Mouse (Mus musculus) cerebellum, postnatal 10 days (tissue): ENCODE measurements around the gene 1190005I06Rik.
A peak's percentile ranks its signal among the peaks of the same experiment; 100 is the strongest.

Experiments
- DNase-seq, 2 experiments: peaks; one replicate each; pipeline ENCODE4 v3.0.0; 2021; ENCODE audit warnings: mixed read lengths in 2 of 2

1190005I06Rik gene

DNA sequence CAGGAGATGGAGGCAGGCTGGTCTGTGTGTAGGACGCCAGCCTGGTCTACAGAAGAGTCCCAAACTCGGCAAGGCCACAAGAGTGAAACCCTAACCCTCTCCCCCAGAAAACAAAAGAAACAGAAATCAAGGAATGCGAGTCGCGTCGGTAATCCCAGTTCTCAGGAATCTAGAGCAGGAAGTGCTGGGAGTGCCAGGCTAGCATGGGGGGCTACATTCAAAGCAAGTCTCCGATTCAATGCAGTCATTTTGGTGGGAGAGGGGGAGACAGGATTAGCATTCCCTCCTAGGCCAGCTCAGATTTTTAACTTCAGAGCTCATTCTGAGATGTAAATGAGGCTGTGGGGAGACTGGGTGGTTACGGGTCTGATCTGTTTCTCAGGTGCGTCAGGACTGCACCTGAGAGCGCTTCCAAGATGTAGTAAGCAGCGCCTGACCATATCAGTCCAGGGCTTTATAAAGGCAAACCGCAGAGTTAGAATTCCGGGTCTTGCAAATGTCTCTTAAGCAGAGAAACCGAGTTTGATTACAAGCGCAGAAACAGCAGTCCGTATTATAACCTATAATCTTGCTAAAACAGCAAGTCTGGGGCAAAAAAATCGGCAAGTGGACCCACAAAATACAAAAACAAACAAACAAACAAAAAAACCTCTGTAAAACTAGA is 19.5 kb upstream of the 1190005I06Rik start:
- no peak for DNase-seq

DNA sequence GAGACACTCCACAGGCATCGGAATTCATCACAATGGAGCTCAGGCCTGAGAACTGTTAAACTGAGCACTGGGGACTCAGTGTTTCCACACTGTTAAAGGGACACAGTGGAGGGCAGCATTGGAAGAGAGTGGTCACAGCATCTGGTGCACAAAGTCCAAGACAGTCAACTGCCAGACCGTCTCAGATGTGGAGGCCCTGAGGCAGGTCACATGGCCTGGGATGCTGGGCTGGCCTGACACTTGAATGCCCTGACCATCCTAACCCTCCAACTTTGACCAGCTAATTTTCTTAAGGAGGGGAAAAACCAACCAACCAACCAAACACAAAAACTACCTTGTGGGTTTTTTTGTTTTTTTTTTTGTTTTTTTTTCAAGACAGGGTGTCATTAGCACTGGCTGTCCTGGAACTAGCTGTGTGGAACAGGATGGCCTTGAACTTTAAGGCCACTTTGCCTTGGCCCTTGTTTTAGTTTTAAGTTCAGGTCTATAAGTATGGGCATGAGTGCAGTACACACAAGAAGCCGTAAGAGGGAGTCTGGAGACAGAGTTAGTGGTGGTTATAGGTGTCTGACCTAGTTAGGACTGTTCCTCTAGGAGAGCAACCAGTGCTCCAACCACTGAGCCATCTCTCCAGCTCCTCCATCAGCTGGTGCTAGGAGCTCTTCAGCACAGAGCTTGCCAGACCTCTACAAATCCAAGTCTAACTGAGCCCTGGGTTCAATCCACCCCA is 18.5 kb upstream of the 1190005I06Rik start:
- DNase-seq = peak; percentile 42 to 47

DNA sequence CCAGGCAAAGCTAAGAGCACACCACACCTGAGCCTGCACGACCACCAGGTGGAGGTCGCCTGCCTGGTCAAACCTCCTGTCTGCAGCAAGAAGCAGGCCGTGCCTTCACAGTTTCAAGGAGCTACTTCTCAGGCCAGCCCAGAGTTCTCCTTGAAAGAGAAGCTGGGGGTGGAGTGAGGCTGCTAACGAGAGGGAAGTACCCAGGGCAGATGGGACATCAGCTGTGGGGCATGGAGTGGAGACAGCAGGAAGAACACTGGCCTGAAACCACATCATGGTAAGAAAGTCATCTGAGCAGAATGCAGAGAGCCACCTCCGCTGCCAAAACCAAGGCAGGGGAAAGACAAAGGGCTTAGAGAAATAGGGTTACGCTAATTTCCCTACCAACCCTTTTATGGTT is 17.1 kb upstream of the 1190005I06Rik start:
- peak; percentile 55 for DNase-seq

DNA sequence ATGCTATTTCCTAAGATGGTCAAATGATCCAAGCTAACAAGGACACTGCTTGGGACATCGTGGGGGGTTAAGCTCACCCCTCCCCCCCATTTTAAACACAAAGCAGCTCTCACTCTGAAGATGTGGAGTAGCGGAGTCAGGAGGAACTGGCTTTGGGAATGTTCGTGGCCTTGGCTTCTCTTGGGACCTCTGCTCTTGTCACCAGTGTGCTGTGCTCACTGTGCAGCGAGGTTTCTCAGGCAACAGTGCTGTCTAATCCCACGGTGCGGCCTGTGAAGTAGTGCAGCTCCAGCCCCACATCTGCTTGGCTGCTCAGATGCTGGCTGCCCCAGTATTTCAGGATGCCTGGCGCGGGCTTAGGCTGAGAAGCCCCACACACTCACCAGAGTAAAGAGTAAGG is 10.0 kb upstream of the 1190005I06Rik start:
- DNase-seq = no peak

DNA sequence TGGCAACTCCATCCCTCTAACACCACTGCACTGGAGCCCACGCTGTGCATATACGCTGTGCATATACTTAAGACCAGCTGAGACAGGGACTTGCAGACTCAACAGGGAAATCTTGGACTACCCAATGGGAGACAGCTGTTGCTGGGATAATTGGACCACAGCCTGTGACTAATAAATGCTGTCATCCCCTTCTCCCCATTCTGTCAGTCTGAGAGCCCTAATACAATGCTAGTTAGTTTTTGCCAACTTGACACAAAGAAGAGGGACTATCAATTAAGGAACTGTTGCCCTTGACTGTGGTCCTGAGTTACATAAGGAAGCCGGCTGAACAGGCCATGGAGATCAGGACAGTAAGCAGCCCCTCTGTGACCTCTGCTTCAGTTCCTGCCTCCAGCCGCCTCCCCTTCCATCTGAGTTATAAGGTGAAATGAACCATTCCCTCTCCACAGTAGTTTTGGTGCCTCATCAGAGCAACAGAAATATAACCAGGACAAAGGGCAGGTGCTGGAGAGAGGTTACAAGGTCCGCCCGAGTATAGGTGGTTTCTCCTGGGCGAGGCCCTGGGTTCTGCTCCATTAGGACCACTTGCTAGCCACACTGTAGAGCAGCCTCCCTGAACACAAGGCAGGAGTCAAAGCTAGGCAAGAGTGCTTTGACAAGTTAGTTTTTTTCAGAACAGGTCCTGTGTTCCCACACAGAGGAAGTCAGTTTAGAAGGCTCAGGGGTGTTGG is 9.1 kb upstream of the 1190005I06Rik start:
- no peak for DNase-seq

DNA sequence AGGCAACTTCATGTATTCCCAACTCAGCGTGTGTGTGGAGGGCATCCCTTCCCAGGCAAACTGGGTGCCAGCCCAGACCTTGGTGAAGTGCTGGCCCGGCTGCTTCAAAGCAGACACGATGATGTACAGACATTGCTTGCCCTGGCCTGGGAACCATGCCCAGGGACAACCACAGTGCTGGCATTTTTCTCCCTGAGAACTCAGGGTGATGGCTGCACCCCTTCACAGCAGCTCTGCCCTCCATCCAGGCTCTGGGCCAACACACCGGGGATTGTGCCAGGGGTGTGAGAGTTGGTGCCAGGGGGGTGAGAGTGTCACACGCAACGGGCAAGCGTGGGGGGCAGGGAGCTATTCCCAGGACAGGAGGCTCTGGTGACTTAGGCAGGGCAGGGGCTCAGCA is 2.8 kb downstream of the 1190005I06Rik start:
- peak; percentile 75 to 88 for DNase-seq

DNA sequence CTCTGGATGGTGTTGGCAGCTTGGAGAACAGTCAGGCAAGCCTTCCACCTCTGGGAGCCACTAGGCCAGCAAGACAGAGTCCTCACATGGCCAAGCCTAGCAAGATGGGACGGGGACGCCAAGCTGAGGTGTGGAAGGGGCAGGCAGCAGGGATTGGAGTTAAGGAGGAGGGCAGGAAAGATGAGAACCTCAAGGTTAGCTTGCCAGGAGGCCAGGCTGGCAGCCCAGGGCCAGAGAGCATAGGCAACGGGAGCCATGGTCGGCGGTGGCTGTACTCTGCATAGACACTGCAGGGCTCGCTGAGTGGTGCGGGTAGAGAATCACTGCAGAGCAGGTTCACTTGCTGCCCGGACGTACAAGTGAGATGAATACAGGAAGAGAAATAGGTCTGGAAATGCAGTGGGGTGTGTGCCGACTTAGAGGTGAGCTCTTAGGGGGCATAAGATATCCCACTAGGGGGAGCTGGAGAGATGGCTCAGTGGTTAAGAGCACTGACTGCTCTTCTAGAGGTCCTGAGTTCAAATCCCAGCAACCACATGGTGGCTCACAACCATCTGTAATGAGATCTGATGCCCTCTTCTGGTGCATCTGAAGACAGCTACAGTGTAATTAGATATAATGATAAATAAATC is 5.3 kb downstream of the 1190005I06Rik start:
- no peak for DNase-seq

DNA sequence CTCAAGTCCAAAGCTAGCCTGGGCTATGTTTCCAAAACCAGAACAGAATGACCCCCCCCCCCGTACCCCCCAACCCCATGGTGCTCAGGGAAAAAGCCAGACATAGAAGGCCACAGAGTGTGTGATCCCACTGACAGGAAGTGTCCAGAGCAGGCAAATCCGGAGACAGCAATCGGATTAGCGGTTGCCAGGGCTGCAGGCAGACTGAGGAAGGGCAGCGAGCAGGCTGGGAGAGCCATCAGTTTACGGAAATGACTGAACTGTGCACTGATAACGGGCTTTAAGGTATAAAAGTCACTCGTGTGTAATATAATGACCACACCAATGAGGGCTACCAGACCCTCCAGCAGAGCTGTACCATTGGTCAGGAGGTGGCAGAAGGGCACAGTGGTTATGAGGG is 6.2 kb downstream of the 1190005I06Rik start:
- no peak for DNase-seq

DNA sequence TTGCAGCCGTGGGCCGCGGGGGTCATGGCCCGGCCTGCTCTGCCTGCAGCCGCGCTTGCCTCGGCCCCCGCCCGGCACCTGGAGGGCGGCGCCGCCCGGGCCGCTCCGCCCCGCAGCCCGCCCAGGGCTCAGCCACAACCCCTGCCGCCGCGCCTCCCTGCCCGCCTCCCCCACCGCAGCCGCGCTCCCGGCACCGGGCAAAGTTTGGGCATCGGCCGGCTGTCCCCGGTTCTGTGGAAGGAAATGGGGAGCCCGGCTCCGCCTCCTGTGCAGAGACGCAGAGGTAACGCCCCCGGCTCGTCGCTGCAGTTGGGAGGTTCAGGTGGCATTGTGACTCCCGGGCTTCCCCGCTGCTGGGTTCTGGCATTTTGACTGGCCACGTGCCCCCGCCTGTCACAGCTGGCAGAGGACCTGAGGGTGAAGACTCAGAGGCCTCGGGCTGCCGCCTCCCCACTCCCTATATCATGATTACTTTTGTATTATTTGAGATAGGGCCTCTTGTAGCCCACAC is 13.0 kb downstream of the 1190005I06Rik start:
- DNase-seq = peak; percentile 50 to 53

DNA sequence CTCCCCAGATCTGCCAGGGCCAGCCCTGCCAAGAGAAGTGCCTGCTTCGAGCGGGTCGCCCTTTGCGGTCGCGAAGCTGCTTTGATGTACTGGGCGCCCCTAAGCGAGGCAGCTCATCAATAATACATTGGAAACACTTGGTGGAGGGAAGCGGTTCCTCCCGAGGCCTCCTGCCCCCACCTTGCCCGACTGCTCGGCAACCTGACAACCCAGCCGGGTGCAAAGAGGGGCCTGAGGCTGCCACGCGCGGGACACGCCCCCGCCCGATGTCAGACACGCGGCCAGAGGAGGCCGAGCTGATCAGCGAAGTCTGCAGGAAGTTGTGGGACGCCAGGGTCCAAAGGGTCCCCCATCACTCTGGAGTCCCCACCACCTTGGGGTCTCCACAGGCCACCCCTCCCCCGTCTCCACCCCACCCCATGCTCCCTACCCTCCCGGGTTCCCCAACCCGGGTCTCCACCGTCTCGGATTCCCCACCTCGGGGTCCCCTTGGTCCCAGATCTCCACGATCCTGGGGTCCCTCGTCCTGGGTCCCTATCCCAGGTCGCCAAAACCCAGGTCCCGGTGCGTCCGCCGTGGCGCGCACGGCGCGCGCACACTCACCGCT is 13.7 kb downstream of the 1190005I06Rik start:
- peak; percentile 46 to 49 for DNase-seq

DNA sequence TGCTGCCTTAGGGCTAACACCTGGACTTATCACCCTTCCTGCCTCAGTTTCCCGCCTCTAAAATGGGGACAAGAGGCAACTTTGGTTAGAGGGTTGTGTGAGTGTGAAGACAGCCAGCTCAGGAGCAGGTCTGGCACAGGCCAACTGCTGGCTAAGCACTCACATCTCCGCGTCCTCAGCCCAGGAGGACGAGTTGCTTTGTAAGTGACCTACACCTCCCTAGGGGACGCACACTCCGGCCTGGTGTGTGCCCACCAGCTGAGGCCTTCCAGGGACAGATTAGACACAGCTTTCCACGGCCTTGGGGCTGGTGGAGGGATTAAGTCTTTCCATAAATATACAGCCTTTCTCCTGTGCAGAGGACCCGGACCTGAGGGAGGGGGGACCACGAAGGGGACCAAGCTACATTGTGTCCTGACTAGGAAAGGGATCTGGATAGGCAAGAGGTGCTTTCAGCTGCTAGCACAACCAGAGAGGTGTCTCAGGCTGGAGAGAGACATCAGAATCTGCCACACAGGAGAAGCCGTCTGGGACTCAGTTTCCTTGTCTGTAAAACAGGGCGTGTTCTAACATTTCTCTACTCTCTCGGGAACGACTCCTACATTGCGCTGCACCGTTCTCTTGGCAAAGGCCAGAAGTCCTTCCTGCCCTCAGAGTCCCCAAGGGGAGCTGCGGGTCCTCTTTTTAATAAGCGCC is 14.3 kb downstream of the 1190005I06Rik start:
- DNase-seq = no peak

DNA sequence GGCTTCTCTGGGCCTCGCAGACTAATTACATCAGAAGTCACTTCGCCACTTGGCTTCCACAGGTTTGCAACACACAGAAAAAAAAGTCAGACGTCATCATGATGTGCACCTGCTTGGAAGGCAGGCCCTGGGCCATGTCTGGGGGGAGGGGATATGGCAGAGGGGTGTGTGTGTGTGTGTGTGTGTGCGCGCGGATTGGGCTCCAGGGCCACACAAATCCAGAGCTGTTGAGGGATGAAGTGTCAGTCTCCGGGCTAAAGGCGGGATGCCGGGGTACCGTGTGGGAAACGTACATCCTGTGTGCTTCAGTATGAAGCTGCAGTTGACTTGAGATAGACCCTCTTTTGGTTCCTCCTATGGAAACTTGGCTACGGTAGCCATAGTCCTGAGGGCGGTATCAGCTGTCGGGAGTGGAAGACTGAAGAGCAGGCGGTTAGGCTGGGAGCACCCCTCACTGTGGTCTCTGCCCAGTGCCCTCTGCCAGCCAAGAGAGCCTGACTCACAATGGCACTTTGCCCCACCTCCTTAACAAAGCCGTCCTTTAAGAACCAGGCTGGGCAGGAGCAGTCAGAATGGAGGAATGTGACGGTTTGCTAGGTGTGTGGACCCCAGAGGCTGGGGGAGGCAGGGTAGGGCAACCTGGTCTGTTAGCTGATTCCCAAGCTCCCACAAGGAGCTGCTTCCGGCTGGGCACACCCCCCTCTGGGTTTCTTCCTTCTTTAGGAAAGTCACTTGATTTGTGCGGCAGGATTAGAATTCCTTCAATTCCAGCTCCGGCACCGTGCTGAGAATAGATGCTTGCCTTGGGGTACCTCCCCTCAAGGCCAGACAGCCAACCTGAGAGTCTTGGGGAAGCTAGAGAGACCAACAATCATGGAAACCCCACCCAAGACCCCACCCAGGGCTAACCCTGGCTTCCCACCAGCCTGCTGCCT is 15.7 kb downstream of the 1190005I06Rik start:
- DNase-seq = peak; percentile 45 to 53

DNA sequence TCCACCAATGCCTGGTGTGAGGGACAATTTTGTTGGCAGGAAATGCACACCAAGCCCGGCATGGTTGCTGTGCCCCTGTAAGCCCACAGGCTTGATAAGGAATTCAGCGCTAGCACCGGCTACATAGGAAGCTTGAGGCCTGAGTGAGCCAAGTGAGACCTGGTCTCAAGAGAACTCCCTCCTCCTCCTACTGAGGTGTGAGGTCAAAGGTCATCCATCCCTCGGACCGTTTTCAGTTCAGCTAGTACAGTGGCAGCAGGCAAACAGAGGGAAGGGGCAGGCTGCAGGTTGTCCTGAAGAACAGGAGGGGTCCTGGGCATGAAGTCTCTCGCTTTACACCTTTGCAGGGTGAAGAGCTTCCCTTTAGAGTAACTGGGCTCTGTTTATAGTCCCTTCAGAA is 16.6 kb downstream of the 1190005I06Rik start:
- no peak for DNase-seq

DNA sequence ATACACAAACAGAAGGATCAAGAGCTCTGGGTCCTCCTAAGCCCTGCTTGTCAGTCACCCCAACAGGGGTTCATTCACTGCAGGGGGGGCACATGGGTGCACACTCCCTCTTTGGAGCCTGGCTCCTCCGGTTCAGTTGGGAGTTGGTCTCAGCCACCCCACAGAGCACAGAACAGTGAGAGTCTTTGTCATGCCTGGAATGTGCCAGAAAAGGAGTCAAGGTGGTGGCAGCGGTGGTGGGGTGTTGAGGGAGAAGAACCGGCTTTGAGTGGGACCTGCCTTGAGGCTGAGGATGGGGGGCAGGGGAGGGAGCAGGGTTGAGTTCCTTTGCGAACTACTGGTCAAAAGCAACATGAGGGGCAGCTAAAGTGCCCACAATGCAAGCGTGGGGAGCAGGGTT is 17.4 kb downstream of the 1190005I06Rik start:
- peak in 1 of 2 experiments; percentile 31 for DNase-seq

DNA sequence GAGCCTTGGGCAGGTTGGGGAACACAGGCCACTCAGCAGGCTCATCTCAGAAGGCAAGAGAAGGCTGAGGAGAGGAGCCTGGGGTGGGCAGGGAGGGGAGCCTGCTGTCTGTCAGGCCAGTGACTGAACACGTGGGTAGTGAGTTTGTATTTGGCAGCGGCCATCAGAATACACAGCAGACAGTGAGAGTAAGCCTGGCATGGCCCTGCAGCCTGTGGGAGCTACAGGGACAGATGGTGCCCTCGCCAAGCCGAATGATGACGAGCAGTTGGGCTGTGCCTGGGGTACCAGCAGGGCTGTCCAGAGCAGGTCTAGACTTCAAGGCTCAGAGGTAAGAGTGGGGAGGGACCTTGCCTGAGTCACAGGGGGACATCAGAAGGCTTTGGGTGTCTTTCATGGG is 20.1 kb downstream of the 1190005I06Rik start:
- DNase-seq = peak; percentile 91 to 95

DNA sequence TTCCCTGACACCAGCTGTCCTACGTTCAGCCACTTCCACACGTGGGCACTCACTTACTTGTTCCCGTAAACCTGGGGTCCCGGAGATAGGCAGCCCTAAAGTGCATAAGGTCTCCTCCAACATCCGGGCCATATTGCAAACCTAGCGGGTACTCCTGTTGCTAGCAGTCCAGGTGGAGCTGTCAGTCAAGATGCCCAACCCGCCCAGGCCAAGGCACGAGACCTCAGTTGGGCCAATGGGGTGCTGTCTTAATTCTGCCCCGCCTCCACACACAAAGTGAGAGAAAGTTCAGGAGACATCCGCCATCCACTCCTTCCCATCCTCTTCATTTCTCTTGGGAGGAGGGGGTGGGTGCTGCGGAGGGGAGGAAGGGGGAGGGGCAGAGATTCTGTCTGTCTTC is 21.0 kb downstream of the 1190005I06Rik start:
- DNase-seq = no peak

DNA sequence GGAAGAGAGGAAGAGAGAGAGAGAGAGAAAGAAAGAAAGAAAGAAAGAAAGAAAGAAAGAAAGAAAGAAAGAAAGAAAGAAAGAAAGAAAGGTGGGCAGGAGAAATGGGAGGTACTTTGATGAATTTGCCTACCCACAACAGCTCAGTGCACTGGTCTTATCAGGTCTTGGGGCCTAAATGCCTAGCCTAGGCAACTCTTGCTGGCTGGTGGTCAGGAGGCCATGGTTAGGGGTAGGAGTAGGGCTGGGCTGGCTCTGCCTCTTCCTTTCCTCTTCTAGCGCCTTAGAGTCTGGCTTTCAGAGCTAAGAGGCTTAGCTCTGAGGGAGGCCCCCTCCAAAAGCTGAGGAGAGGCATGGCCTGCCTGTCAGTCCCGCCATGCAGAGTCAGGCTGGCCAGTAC is 23.8 kb downstream of the 1190005I06Rik start:
- no peak for DNase-seq

DNA sequence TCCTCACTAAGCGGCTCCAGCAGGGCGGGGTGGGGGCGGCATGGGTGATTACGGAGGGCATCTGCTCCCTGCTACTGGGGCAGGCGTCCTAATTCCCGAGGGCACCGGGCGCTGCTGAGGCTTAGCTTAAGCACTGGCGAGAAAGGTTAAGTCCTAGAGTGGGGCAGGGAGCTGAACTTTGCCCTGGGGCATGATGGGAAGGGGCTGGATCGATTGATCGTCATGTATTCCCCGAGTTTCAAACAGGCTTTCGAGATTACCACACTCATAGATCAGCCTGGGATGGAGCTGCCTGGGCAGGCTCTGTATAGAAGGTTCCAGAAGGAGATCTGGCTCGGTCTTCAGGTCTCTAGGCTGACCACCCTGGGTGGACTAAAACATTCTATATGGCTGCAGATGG is 25.3 kb downstream of the 1190005I06Rik start:
- no peak for DNase-seq

DNA sequence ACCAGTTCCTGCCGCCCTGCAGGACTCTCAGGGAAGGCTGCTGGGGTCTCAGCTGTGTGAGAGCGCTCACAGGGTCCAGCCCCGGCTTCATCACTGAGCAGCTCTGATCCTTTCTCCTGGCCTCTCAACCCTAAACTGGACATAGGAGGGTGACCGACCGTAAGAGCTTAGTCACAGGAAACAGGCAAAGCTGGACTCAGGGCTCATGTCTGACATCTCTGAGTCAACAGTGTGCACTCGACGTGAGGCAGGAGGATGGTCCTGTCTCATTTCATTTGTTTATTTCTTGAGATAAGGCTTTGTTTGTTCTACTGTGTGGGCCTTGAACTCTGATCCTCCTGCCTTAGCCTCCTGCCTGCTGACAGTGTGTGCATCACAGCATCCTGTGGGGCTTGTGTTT is 27.0 kb downstream of the 1190005I06Rik start:
- no peak for DNase-seq

DNA sequence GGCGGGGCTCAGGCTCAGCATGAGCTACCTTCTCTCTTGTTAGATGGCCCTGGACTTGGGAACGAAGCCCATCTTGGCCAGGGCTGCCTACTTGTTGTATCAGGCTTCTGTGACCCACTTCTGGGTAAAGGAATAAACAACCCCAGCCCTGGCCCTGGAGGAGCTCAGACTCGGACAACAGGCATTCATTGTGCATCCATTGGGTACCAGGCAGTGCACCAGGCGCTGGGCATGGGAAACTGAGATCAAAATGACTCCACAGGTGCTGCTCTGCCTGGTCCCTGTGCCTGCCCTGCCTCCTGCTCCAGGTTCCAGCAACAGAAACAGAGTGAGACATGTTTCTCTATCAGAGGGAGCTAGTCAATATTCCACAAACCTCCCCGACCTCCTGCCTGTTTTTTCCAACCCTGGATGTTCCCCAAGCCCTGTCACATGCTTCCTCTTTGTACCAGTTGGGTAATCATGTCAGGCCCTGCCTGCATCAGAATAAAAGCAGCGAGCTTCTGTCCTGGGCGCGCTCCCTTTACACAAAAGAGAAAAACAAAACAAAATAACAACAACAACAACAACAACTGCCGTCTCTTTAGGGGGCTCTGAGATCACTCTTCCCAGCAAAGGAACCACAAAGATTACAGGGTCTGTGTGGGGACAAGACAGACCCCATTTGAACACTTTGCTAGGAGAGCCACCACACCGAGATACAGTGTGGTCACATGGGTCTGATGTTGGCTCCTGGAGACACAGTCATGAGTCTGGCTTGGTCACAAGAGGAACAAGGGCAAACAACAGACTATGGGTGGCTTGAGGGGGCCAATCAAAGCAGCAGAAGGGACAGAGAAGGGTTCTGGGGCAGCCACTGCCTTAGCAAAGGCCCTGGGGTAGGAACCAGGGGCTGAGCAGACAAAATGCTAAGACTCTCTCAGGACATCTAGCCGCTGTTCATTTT is 27.9 kb downstream of the 1190005I06Rik start:
- DNase-seq = peak in 1 of 2 experiments; percentile 29
